Mouse (Mus musculus) spleen, postnatal 0 days (tissue): ENCODE results near the gene 4930519G04Rik. TPM values are rescaled to one million over a fixed set of nuclear protein-coding genes. Genes with fewer than 3 reads are reported as not detected.

Experiments
- polyA plus RNA-seq: library from polyadenylated mRNA; unstranded; fragments of >200 nt; fragmentation: Nextera tagmentation; extraction: Ambion mirVana; gene quantifications from 2 replicates; pipeline ENCODE4 v1.2.1, GENCODE M21; 2015

Gene 4930519G04Rik
- polyA plus RNA-seq = not detected in 2 replicates

GRCm38 (mm10) chr5:114853364-114853763 is at the start of gene 4930519G04Rik:
TSS of gene 4930519G04Rik (plus strand) at chr5:114853664.

GRCm38 (mm10) chr5:114822796-114823688 is 30.4 kb upstream of the 4930519G04Rik start, which contains the start of gene 1500011B03Rik:
TSS of gene 1500011B03Rik (minus strand) at chr5:114823468.

DNA sequence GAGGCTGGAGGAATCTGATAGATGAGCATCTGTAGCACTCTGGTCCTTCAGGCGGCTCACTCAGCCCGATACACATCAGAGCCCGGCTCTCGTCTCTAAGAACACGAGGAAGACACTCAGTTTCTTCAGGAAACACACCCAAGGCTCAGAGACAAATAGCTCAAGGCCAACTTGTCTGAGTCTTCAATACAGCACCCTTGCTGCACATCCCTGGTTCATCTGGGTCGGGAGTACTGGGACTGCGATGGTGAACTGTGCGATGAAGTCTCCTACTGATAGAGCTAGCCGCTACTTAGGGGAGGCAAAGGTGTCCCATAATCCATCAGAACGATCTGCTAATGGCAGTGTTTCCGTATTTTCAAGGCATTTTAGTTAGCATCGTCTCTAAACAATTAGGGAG is 5.1 kb downstream of the 4930519G04Rik start, which contains the start of gene Gm9936:
Gene Gm9936, minus strand, starts transcription at position 101 of the 400 bp plus-strand sequence.

DNA sequence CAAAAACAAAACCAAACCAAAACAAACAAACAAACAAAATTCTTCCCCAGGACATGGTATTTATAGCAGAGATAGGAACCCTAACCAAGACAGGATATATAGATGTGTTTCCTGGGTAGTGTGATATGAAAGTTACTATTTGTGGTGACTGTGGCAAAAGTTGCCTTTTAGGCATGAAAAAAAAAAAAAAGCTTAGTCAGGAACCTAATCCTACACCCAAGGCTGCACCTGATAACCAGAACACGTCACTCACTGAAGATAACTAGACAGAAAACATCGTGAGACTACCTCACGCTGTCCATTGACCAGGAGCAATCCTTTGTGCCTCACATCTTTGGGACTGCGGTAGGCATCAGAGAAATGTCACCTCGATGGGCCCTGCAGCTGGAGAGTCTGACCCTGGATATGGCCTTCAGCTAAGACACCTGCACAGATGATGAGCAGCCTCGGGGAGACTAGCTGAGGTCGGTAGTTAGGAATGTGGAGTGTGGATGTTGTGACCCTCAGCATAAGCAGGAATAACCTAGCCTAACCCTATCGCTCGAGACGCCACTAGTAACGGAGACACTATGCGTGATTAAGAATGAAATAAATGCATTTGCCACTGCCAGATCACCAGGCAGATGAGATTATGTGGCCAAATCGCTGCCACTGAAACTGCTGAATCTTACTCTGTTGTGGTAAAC is 43.4 kb downstream of the 4930519G04Rik start, which contains the start of gene Oasl2:
Gene Oasl2, plus strand, starts transcription at position 249 of the 686 bp plus-strand sequence.

DNA sequence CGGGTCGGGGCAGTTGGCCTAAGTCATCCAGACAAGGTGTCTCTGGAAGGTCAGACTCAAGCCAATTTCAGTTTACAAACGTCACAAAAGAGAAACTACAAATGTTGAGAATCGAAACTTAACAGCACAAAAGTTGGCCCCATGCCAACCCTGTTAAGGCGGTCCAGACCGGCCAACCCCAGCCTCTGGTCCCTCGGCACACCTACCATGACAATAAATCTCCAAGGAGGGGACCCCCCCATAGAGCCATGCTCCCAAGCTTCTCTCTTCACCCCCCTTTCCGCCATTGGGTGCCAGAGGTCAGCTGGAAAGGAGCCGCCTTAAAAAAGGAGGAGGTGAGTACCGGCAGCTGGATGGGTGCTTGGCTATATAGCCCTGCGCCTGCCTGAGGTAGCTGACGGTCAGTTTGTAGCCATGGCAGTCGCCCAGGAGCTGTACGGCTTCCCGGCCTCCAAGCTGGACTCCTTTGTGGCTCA is 69.6 kb downstream of the 4930519G04Rik start, which contains the start of gene Oasl1:
Gene Oasl1, plus strand, starts transcription at position 243 of the 476 bp plus-strand sequence.

Other genes starting within 250 kb of the 4930519G04Rik start
- gene Trpv4, start 195.2 kb upstream of the 4930519G04Rik start, polyA plus RNA-seq = 0.79 and 1.4 TPM in 2 replicates
- 51.1 and 60.1 TPM in 2 replicates for gene Gltp, start 162.7 kb upstream of the 4930519G04Rik start, polyA plus RNA-seq
- 7.1 and 7.6 TPM in 2 replicates for gene Tchp, start 145.9 kb upstream of the 4930519G04Rik start, polyA plus RNA-seq
- 70.7 and 71.6 TPM in 2 replicates for gene Ankrd13a, start 79.0 kb upstream of the 4930519G04Rik start, polyA plus RNA-seq
- 27.4 and 31.5 TPM in 2 replicates for gene Git2, start 78.1 kb upstream of the 4930519G04Rik start, polyA plus RNA-seq
- 86.2 and 97.3 TPM in 2 replicates for gene 1500011B03Rik, start 30.2 kb upstream of the 4930519G04Rik start, polyA plus RNA-seq
- not detected in 2 replicates for gene Gm9936, start 5.0 kb downstream of the 4930519G04Rik start, polyA plus RNA-seq
- 16.7 and 27.2 TPM in 2 replicates for gene Oasl2, start 43.3 kb downstream of the 4930519G04Rik start, polyA plus RNA-seq
- 4.0 and 4.1 TPM in 2 replicates for gene Oasl1, start 69.6 kb downstream of the 4930519G04Rik start, polyA plus RNA-seq
- 26.3 and 32.0 TPM in 2 replicates for gene 2210016L21Rik, start 88.5 kb downstream of the 4930519G04Rik start, polyA plus RNA-seq
- 0.05 and 0.08 TPM in 2 replicates for gene Hnf1a, start 117.4 kb downstream of the 4930519G04Rik start, polyA plus RNA-seq
- gene Sppl3, start 157.5 kb downstream of the 4930519G04Rik start, polyA plus RNA-seq = 13.1 and 13.9 TPM in 2 replicates
- 18.0 and 20.8 TPM in 2 replicates for gene Gm10401, start 244.6 kb downstream of the 4930519G04Rik start, polyA plus RNA-seq